Mouse (Mus musculus): ENCODE measurements around the gene Eed.

- TF ChIP-seq GATA1 (IDR thresholded peaks at IDR 0.05; ENCODE audit: borderline replicate concordance, low read length) (no peak), FLI1 (IDR thresholded peaks at IDR 0.05; ENCODE audit: low read length) (no peak)
Measured at GRCm38 (mm10) chr7:90024975-90025374, 44.2 kb upstream of the Eed start.
